Mouse (Mus musculus): Measurements from ENCODE around the gene Prkg2.

GRCm38 (mm10) chr5:98998104-98998503 is 39.0 kb downstream of the Prkg2 start:
- TF ChIP-seq CTCF (IDR thresholded peaks at IDR 0.05; ENCODE audit: extremely low read depth, insufficient read depth, low read length) (no peak), POLR2A (IDR thresholded peaks at IDR 0.05; ENCODE audit: extremely low read depth, insufficient read depth, low read length) (no peak)
